Mouse (Mus musculus) lung, embryonic 14.5 days (tissue): Measurements from ENCODE around the gene Ovgp1. TPM values are rescaled to one million over a fixed set of nuclear protein-coding genes. Genes with fewer than 3 reads are reported as not detected.

Source experiments
- ATAC-seq: fragments of 200-750 bp; cut with Nextera tagmentation; 2 replicates; pipeline ENCODE4 v1.8.0; 2017; ENCODE audit warnings: mild to moderate bottlenecking, moderate TSS enrichment, moderate library complexity; ENCODE audit not compliant: insufficient read depth
- DNase-seq: peaks from one replicate; pipeline ENCODE4 v3.0.0-alpha.2; 2015
- H3K27ac ChIP-seq: fragments of 300-500 bp; sonication (generic); 2 replicates; pipeline ENCODE4 v1.5.1; 2014; ENCODE audit warnings: low read depth, mild to moderate bottlenecking, moderate library complexity
- H3K27me3 ChIP-seq: fragments of 300-500 bp; sonication (generic); 2 replicates; pipeline ENCODE4 v1.6.1; 2014; ENCODE audit warnings: low read length, control low read depth; ENCODE audit not compliant: insufficient read depth
- H3K36me3 ChIP-seq: fragments of 300-500 bp; sonication (generic); 2 replicates; pipeline ENCODE4 v1.6.1; 2014; ENCODE audit warnings: control low read depth; ENCODE audit not compliant: insufficient read depth
- H3K4me1 ChIP-seq: fragments of 300-500 bp; sonication (generic); 2 replicates; pipeline ENCODE4 v1.6.1; 2014; ENCODE audit warnings: antibody characterized with exemption, control low read depth; ENCODE audit not compliant: insufficient read depth
- H3K4me2 ChIP-seq: fragments of 300-500 bp; sonication (generic); 2 replicates; pipeline ENCODE4 v1.6.1; 2014; ENCODE audit warnings: mild to moderate bottlenecking
- H3K4me3 ChIP-seq: fragments of 300-500 bp; sonication (generic); 2 replicates; pipeline ENCODE4 v1.5.1; 2014; ENCODE audit warnings: low read depth, low read length
- H3K9ac ChIP-seq: fragments of 300-500 bp; sonication (generic); 2 replicates; pipeline ENCODE4 v1.6.1; 2014
- H3K9me3 ChIP-seq: fragments of 300-500 bp; sonication (generic); 2 replicates; pipeline ENCODE4 v1.6.1; 2016; ENCODE audit warnings: low read depth, low read length, control low read depth
- CTCF ChIP-seq: IDR thresholded peaks from 2 replicates; pipeline ENCODE4 v1.5.1; 2016; ENCODE audit warnings: antibody characterized with exemption, low read depth
- WGBS: fragments of 180-500 bp; shearing (Covaris S2); extraction: QIAGEN DNeasy Blood & Tissue Kit; methylation state at CpG from one replicate; pipeline ENCODE4 v1.1.7; 2014; 5-methylcytosine and 5-hydroxymethylcytosine counted together
- polyA plus RNA-seq: library from polyadenylated mRNA; unstranded; fragments of >200 nt; fragmentation: Nextera tagmentation; extraction: Ambion mirVana; gene quantifications from 2 replicates; pipeline ENCODE4 v1.2.1, GENCODE M21; 2014

The Ovgp1 gene
- polyA plus RNA-seq, 1 experiment from 2014 or later: 2.4 TPM

DNA sequence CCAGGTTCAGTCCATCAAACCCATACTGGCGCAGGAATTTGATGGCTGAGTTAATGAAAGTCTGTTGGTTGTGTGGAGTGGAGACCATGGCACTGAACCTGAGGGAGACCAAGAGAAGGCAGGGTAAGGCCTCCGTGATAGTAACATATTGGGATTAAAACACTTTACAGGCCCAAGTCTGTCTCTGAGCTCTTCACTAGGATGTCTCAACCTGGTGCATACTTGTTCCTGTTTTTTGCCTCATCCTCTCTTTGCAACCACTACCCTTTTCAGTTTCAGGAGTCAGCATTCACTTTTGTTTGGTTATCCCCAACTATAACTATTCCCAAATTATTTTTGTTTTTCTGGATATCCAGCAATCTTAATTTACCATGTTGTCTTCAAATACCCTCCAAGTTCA lies 50.6 kb downstream of the Ovgp1 start:
- no peaks in the 10 kb centered on the region for H3K27me3 ChIP-seq
- H3K4me2 ChIP-seq: no peak overlapping the region
- WGBS: 81% methylated on average over 2 of the region's 2 CpGs
- TF ChIP-seq CTCF: no peak
- H3K4me1 ChIP-seq: no peaks in the 10 kb centered on the region
- H3K9ac ChIP-seq: no peak overlapping the region
- no peak for ATAC-seq
- no peak overlapping the region for H3K27ac ChIP-seq
- no peaks in the 10 kb centered on the region for H3K9me3 ChIP-seq
- H3K36me3 ChIP-seq: no peaks in the 10 kb centered on the region
- DNase-seq: no peak
- no peak overlapping the region for H3K4me3 ChIP-seq

DNA sequence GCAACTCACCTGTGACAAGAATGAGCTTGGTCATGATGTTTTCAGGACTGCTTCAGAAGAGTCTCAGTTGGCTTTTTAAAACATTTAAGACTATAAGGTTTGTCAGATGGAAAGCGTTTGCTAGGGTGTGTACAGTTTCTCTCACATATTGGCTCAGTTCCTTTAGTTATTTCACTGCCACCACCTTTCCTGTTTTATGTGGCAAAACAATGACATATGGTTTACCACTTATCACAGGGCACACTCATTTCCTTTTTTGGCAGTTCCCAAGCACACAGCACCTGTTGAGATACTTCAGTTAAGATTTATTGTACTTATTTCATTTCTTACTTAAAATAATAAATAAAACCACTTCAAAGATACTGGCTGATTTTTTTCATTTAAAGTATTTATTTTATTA lies 59.3 kb downstream of the Ovgp1 start, which contains the start of gene Chil5:
Gene Chil5 (minus strand): TSS at position 34 of the 400 bp plus-strand sequence.
- no peak within 1 kb of the TSS for H3K4me2 ChIP-seq
- no peaks in the 10 kb centered on the region for H3K27me3 ChIP-seq
- H3K4me1 ChIP-seq: no peaks in the 10 kb centered on the region
- H3K9ac ChIP-seq: no peak within 1 kb of the TSS
- no peak for ATAC-seq
- WGBS: 84% methylated on average over 1 of the region's 1 CpGs
- H3K36me3 ChIP-seq: no peaks in the 10 kb centered on the region
- TF ChIP-seq CTCF: no peak
- no peaks in the 10 kb centered on the region for H3K9me3 ChIP-seq
- H3K4me3 ChIP-seq: no peak within 1 kb of the TSS
- no peak for DNase-seq
- H3K27ac ChIP-seq: no peak within 1 kb of the TSS

Other genes starting within 250 kb of the Ovgp1 start
- gene Rap1a, start 172.4 kb upstream of the Ovgp1 start, polyA plus RNA-seq: 94.3 and 95.5 TPM in 2 replicates
- 0.18 and 0.30 TPM in 2 replicates for gene Adora3, start 102.9 kb upstream of the Ovgp1 start, polyA plus RNA-seq
- gene Tmigd3, start 102.8 kb upstream of the Ovgp1 start, polyA plus RNA-seq: 0.22 and 0.32 TPM in 2 replicates
- 0.75 and 0.83 TPM in 2 replicates for gene I830077J02Rik, start 41.0 kb upstream of the Ovgp1 start, polyA plus RNA-seq
- 154 and 165 TPM in 2 replicates for gene Wdr77, start 14.3 kb upstream of the Ovgp1 start, polyA plus RNA-seq
- gene Atp5f1, start 13.6 kb upstream of the Ovgp1 start, polyA plus RNA-seq: 449 and 462 TPM in 2 replicates
- gene Pifo, start 40.9 kb downstream of the Ovgp1 start, polyA plus RNA-seq: 0.34 and 0.35 TPM in 2 replicates
- not detected in 2 replicates for gene Chil5, start 59.1 kb downstream of the Ovgp1 start, polyA plus RNA-seq
- gene Chia1, start 139.5 kb downstream of the Ovgp1 start, polyA plus RNA-seq: 0.13 and 0.15 TPM in 2 replicates
- gene Chil3, start 193.9 kb downstream of the Ovgp1 start, polyA plus RNA-seq: 0.81 TPM in 1 of 2 replicates, not detected in the other
- not detected in 2 replicates for gene Chil4, start 245.8 kb downstream of the Ovgp1 start, polyA plus RNA-seq